25 mouse cellular contexts compared by ENCODE assay signal in the genomic region with DNA sequence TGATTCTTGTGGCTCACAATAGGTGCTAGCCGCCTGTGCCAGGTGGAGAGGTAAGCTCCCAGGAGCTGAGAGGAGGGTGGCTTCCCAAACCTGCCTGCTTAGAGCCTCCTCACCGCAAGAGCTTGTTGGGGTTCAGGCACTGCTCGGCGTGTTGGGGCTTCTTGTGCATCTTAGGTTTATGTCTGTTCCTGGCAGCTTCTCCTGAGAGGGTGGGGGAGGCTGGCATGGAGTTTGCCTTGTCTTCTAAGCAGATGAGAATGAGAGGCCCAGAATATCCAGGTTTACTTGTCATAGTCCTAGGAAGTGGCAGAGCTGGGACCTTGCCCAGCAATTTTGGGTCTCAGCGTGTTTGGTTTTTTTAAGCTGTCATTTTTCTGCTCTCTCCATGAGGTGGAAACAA. TPM values are rescaled to one million over a fixed set of nuclear protein-coding genes. Genes with fewer than 3 reads are reported as not detected.
DNase-seq lines count a peak whose midpoint lies in the region; ATAC-seq and TF ChIP-seq lines count a peak whose summit lies in the region.
"Had no signal": no experiment of that assay in that cellular context is flagged by ENCODE, and none has a peak within 500 bp of the region (broad histone marks: within the 10 kb centered on the region; RNA-seq: fewer than 3 reads in every experiment).

No protein-coding gene starts in this region.

- no peak overlapping the region for H3K4me2 ChIP-seq in forebrain, embryonic 13.5 days
- no peak overlapping the region for H3K4me2 ChIP-seq in forebrain, postnatal 0 days (ENCODE audit: low read depth)
- H3K4me2 ChIP-seq in heart, embryonic 13.5 days = no peak overlapping the region
- H3K4me2 ChIP-seq in lung, embryonic 15.5 days = no peak overlapping the region
- H3K4me2 ChIP-seq in myocyte (ENCODE audit: low read depth) = no peak overlapping the region
- H3K4me2 ChIP-seq in midbrain, embryonic 13.5 days (replicated peaks) = no peak overlapping the region
- H3K4me2 ChIP-seq: heart, embryonic 15.5 days; liver, embryonic 13.5 days; lung, embryonic 14.5 days; midbrain, embryonic 15.5 days had no signal

- WGBS in forebrain, embryonic 13.5 days = 87% methylated on average over 5 of the region's 5 CpGs
- WGBS in forebrain, postnatal 0 days = 74% methylated on average over 5 of the region's 5 CpGs
- 88% methylated on average over 5 of the region's 5 CpGs for WGBS in heart, embryonic 13.5 days
- WGBS in heart, embryonic 10.5 days = 90% methylated on average over 5 of the region's 5 CpGs
- 83% methylated on average over 5 of the region's 5 CpGs for WGBS in lung, embryonic 15.5 days
- 76% methylated on average over 5 of the region's 5 CpGs for WGBS in lung, adult 2 months
- 93% methylated on average over 5 of the region's 5 CpGs for WGBS in midbrain, embryonic 13.5 days

- H3K9ac ChIP-seq in forebrain, embryonic 13.5 days = peak overlapping the region; percentile 12; the same call in 1 of the 2 replicates
- H3K9ac ChIP-seq in forebrain, postnatal 0 days = no peak overlapping the region
- peak overlapping the region; percentile 42; the same call in 1 of the 2 replicates for H3K9ac ChIP-seq in heart, embryonic 13.5 days
- no peak overlapping the region for H3K9ac ChIP-seq in lung, embryonic 15.5 days
- H3K9ac ChIP-seq in midbrain, embryonic 13.5 days (replicated peaks) = no peak overlapping the region
- H3K9ac ChIP-seq: heart, embryonic 15.5 days; liver, embryonic 13.5 days; lung, embryonic 14.5 days; midbrain, embryonic 15.5 days had no signal

- no peak for TF ChIP-seq POLR2A in lung, adult 2 months (IDR thresholded peaks at IDR 0.05; ENCODE audit: borderline replicate concordance, extremely low read depth, low read depth, low read length)
- no peak for TF ChIP-seq POLR2A in myocyte (IDR thresholded peaks at IDR 0.05; ENCODE audit: insufficient read length, low read depth)

- no peak overlapping the region for H3K27ac ChIP-seq in forebrain, embryonic 13.5 days
- H3K27ac ChIP-seq in forebrain, postnatal 0 days (ENCODE audit: low read depth, low read length) = no peak overlapping the region
- 0 out of 2 replicates have a peak overlapping the region, but pooled peaks have one; percentile 1 for H3K27ac ChIP-seq in heart, embryonic 13.5 days (replicated peaks)
- no peak overlapping the region for H3K27ac ChIP-seq in heart, embryonic 10.5 days
- H3K27ac ChIP-seq in lung, embryonic 15.5 days = 0 out of 2 replicates have a peak overlapping the region, but pooled peaks have one; percentile 24
- no peak overlapping the region for H3K27ac ChIP-seq in midbrain, embryonic 13.5 days
- H3K27ac ChIP-seq: heart, embryonic 15.5 days; layer of hippocampus, adult 2 months; liver, embryonic 13.5 days; midbrain, embryonic 15.5 days; stomach, postnatal 0 days had no signal

- no peak for TF ChIP-seq CTCF in forebrain, postnatal 0 days (IDR thresholded peaks at IDR 0.05; ENCODE audit: low read depth)
- TF ChIP-seq CTCF in lung, adult 2 months (IDR thresholded peaks at IDR 0.05; ENCODE audit: insufficient read depth, low read length) = no peak

- H3K9me3 ChIP-seq in forebrain, embryonic 13.5 days (replicated peaks) = no peaks in the 10 kb centered on the region
- H3K9me3 ChIP-seq in forebrain, postnatal 0 days (ENCODE audit: low read length) = no peaks in the 10 kb centered on the region
- H3K9me3 ChIP-seq in heart, embryonic 13.5 days = no peaks in the 10 kb centered on the region
- H3K9me3 ChIP-seq in heart, embryonic 10.5 days = no peaks in the 10 kb centered on the region
- no peaks in the 10 kb centered on the region for H3K9me3 ChIP-seq in lung, embryonic 15.5 days
- H3K9me3 ChIP-seq in midbrain, embryonic 13.5 days = no peaks in the 10 kb centered on the region
- H3K9me3 ChIP-seq: heart, embryonic 15.5 days; liver, embryonic 13.5 days; midbrain, embryonic 15.5 days had no signal

- H3K4me3 ChIP-seq in forebrain, embryonic 13.5 days = no peak overlapping the region
- no peak overlapping the region for H3K4me3 ChIP-seq in forebrain, postnatal 0 days (ENCODE audit: low read depth, low read length)
- no peak overlapping the region for H3K4me3 ChIP-seq in heart, embryonic 13.5 days
- H3K4me3 ChIP-seq in heart, embryonic 10.5 days = no peak overlapping the region
- H3K4me3 ChIP-seq in lung, embryonic 15.5 days = no peak overlapping the region
- H3K4me3 ChIP-seq in lung, adult 2 months (replicated peaks; ENCODE audit: extremely low read depth, low read depth, low read length) = no peak overlapping the region
- no peak overlapping the region for H3K4me3 ChIP-seq in myocyte
- H3K4me3 ChIP-seq in midbrain, embryonic 13.5 days (replicated peaks) = no peak overlapping the region
- H3K4me3 ChIP-seq: heart, embryonic 15.5 days; layer of hippocampus, adult 2 months; liver, embryonic 13.5 days; midbrain, embryonic 15.5 days had no signal

- H3K4me1 ChIP-seq in forebrain, embryonic 13.5 days = peaks cover 46% of the 10 kb centered on the region
- peaks cover 26% of the 10 kb centered on the region for H3K4me1 ChIP-seq in forebrain, postnatal 0 days (ENCODE audit: insufficient read depth)
- H3K4me1 ChIP-seq in heart, embryonic 13.5 days = peaks cover 76% of the 10 kb centered on the region
- peaks cover 78% of the 10 kb centered on the region for H3K4me1 ChIP-seq in heart, embryonic 10.5 days
- H3K4me1 ChIP-seq in lung, embryonic 15.5 days = peaks cover 63% of the 10 kb centered on the region
- peaks cover 30% of the 10 kb centered on the region for H3K4me1 ChIP-seq in lung, adult 2 months (ENCODE audit: control insufficient read depth, insufficient read depth, low read length)
- H3K4me1 ChIP-seq in midbrain, embryonic 13.5 days (replicated peaks) = peaks cover 53% of the 10 kb centered on the region

- DNase-seq in forebrain, postnatal 0 days = no peak
- no peak for DNase-seq in heart, embryonic 10.5 days (ENCODE audit: low spot score)
- no peak for DNase-seq in lung, adult 2 months
- DNase-seq: adrenal gland, adult 2 months; cerebellum, adult 8-10 months; cerebellum, postnatal 25 days; left cerebral cortex, postnatal 4 days; liver, embryonic 13.5 days; lung, embryonic 14.5 days; right cerebral cortex, postnatal 4 days; thymus, adult 2 months; thymus, postnatal 36 days had no signal

- peaks cover 71% of the 10 kb centered on the region for H3K79me2 ChIP-seq in myocyte (ENCODE audit: control insufficient read depth, insufficient read depth)

- ATAC-seq in forebrain, embryonic 13.5 days = no peak
- no peak for ATAC-seq in forebrain, postnatal 0 days
- ATAC-seq in heart, embryonic 13.5 days (ENCODE audit: extremely low read depth, insufficient number of reproducible peaks, low FRiP score, low TSS enrichment) = no peak
- no peak for ATAC-seq in lung, embryonic 15.5 days (ENCODE audit: borderline replicate concordance, extremely low read depth, low FRiP score, low TSS enrichment)
- no peak for ATAC-seq in midbrain, embryonic 13.5 days
- ATAC-seq: activated CD4-positive, CD25-positive, alpha-beta regulatory T cell, adult 4 months; forebrain, embryonic 14.5 days; hindbrain, embryonic 16.5 days; midbrain, embryonic 15.5 days had no signal

- peaks cover 56% of the 10 kb centered on the region for H3K36me3 ChIP-seq in forebrain, embryonic 13.5 days (ENCODE audit: poor library complexity, severe bottlenecking)
- H3K36me3 ChIP-seq in forebrain, postnatal 0 days (ENCODE audit: insufficient read depth) = peaks cover 16% of the 10 kb centered on the region
- H3K36me3 ChIP-seq in heart, embryonic 13.5 days = peaks cover 66% of the 10 kb centered on the region
- peaks cover 62% of the 10 kb centered on the region for H3K36me3 ChIP-seq in heart, embryonic 10.5 days
- H3K36me3 ChIP-seq in lung, embryonic 15.5 days = peaks cover 25% of the 10 kb centered on the region; the same call in 1 of the 2 replicates
- H3K36me3 ChIP-seq in myocyte (ENCODE audit: control insufficient read depth, insufficient read depth) = peaks cover 35% of the 10 kb centered on the region
- H3K36me3 ChIP-seq in midbrain, embryonic 13.5 days = peaks cover 50% of the 10 kb centered on the region

- H3ac ChIP-seq in myocyte (ENCODE audit: control insufficient read depth, insufficient read length) = no peak overlapping the region

- no peaks in the 10 kb centered on the region for H3K27me3 ChIP-seq in forebrain, embryonic 13.5 days
- no peaks in the 10 kb centered on the region for H3K27me3 ChIP-seq in forebrain, postnatal 0 days (ENCODE audit: insufficient read depth, low read length)
- H3K27me3 ChIP-seq in heart, embryonic 13.5 days (replicated peaks) = no peaks in the 10 kb centered on the region
- no peaks in the 10 kb centered on the region for H3K27me3 ChIP-seq in heart, embryonic 10.5 days (ENCODE audit: insufficient read depth, poor library complexity, severe bottlenecking)
- no peaks in the 10 kb centered on the region for H3K27me3 ChIP-seq in lung, embryonic 15.5 days
- H3K27me3 ChIP-seq in myocyte (ENCODE audit: control insufficient read depth, insufficient read depth, insufficient read length) = no peaks in the 10 kb centered on the region
- no peaks in the 10 kb centered on the region for H3K27me3 ChIP-seq in midbrain, embryonic 13.5 days
- H3K27me3 ChIP-seq: CH12.LX; heart, embryonic 15.5 days; liver, embryonic 13.5 days; midbrain, embryonic 15.5 days had no signal

RNA-seq across cellular contexts. Expression of gene Bri3, which starts 17.6 kb away (rescaled TPM):
- polyA plus RNA-seq in forebrain, embryonic 13.5 days (2015; fragmentation: Nextera tagmentation; extraction: Ambion mirVana) = 117 and 128 TPM in 2 replicates
- total RNA-seq in forebrain, postnatal 0 days (2014; rRNA removed) = 17.6 and 26.5 TPM in 2 replicates
- polyA plus RNA-seq in forebrain, postnatal 0 days (2015; fragmentation: Nextera tagmentation; extraction: Ambion mirVana) = 138 and 151 TPM in 2 replicates
- polyA plus RNA-seq in heart, embryonic 13.5 days (2015; fragmentation: Nextera tagmentation; extraction: Ambion mirVana) = 126 and 137 TPM in 2 replicates
- polyA plus RNA-seq in heart, embryonic 10.5 days (2016; fragmentation: Nextera tagmentation; extraction: Ambion mirVana) = 104 and 110 TPM in 2 replicates
- 123 and 129 TPM in 2 replicates for polyA plus RNA-seq in lung, embryonic 15.5 days (2015; fragmentation: Nextera tagmentation; extraction: Ambion mirVana)
- 164 and 182 TPM in 2 replicates for polyA plus RNA-seq in lung, adult 2 months (2012; rRNA removed)
- 153 TPM for polyA plus RNA-seq in myocyte (2012; fragmentation: generic; extraction: Trizol)
- 133 and 137 TPM in 2 replicates for polyA plus RNA-seq in midbrain, embryonic 13.5 days (2015; fragmentation: Nextera tagmentation; extraction: Ambion mirVana)

RNA-seq across cellular contexts. Expression of gene Tecpr1, which starts 38.4 kb away (rescaled TPM):
- 37.9 and 39.7 TPM in 2 replicates for polyA plus RNA-seq in forebrain, embryonic 13.5 days (2015; fragmentation: Nextera tagmentation; extraction: Ambion mirVana)
- 55.9 and 57.7 TPM in 2 replicates for total RNA-seq in forebrain, postnatal 0 days (2014; rRNA removed)
- polyA plus RNA-seq in forebrain, postnatal 0 days (2015; fragmentation: Nextera tagmentation; extraction: Ambion mirVana) = 25.5 and 32.7 TPM in 2 replicates
- 14.7 and 15.3 TPM in 2 replicates for polyA plus RNA-seq in heart, embryonic 13.5 days (2015; fragmentation: Nextera tagmentation; extraction: Ambion mirVana)
- polyA plus RNA-seq in heart, embryonic 10.5 days (2016; fragmentation: Nextera tagmentation; extraction: Ambion mirVana) = 15.1 and 18.7 TPM in 2 replicates
- 21.2 and 25.1 TPM in 2 replicates for polyA plus RNA-seq in lung, embryonic 15.5 days (2015; fragmentation: Nextera tagmentation; extraction: Ambion mirVana)
- 107 and 117 TPM in 2 replicates for polyA plus RNA-seq in lung, adult 2 months (2012; rRNA removed)
- polyA plus RNA-seq in myocyte (2012; fragmentation: generic; extraction: Trizol) = 19.2 TPM
- polyA plus RNA-seq in midbrain, embryonic 13.5 days (2015; fragmentation: Nextera tagmentation; extraction: Ambion mirVana) = 42.8 and 44.8 TPM in 2 replicates

Comparison
In these comparisons a context has a peak if more than half of its experiments do, and no peak if none do; other contexts are left out.
1. H3K27ac ChIP-seq: peak in heart, embryonic 13.5 days (single experiment) and lung, embryonic 15.5 days (single experiment); none in forebrain, embryonic 13.5 days (single experiment), forebrain, postnatal 0 days (single experiment), heart, embryonic 10.5 days (single experiment) and midbrain, embryonic 13.5 days (single experiment).
2. H3K9ac ChIP-seq: peak in forebrain, embryonic 13.5 days (single experiment) and heart, embryonic 13.5 days (single experiment); none in forebrain, postnatal 0 days (single experiment), lung, embryonic 15.5 days (single experiment) and midbrain, embryonic 13.5 days (single experiment).